Mouse (Mus musculus) C2C12 (cell line): ENCODE data around the gene Abcg1.

ENCODE experiments used
- CTCF ChIP-seq: IDR thresholded peaks from one replicate; pipeline ENCODE4 v1.5.1; 2011; ENCODE audit not compliant: control insufficient read depth, insufficient read depth, insufficient read length
- FOSL1 ChIP-seq: IDR thresholded peaks from one replicate; pipeline ENCODE4 v1.8.0; 2011; ENCODE audit warnings: mild to moderate bottlenecking, low read length; ENCODE audit not compliant: poor library complexity, insufficient read depth, severe bottlenecking
- MAX ChIP-seq: IDR thresholded peaks from one replicate; pipeline ENCODE4 v1.6.1; 2011; ENCODE audit warnings: mild to moderate bottlenecking, control low read depth
- MYOG ChIP-seq: IDR thresholded peaks from one replicate; pipeline ENCODE4 v1.6.1; 2011; ENCODE audit not compliant: control insufficient read depth, insufficient read length; ENCODE audit errors: extremely low read depth
- USF1 ChIP-seq: IDR thresholded peaks from one replicate; pipeline ENCODE4 v1.6.1; 2011; ENCODE audit warnings: low read depth, mild to moderate bottlenecking, control low read depth, moderate library complexity

- no peak for TF ChIP-seq CTCF
- TF ChIP-seq MAX, result no peak
- no peak for TF ChIP-seq USF1
- TF ChIP-seq FOSL1, result no peak
- TF ChIP-seq MYOG, result no peak
Observed at GRCm38 (mm10) chr17:31069121-31069520, 11.6 kb downstream of the Abcg1 start.
